Mouse (Mus musculus) liver, embryonic 13.5 days (tissue): ENCODE measurements around the gene Ust. TPM values are rescaled to one million over a fixed set of nuclear protein-coding genes. Genes with fewer than 3 reads are reported as not detected.
A peak's percentile ranks its signal among the peaks of the same experiment; 100 is the strongest.

Source experiments
- ATAC-seq: fragments of 200-750 bp; cut with Nextera tagmentation; 2 replicates; pipeline ENCODE4 v1.8.0; 2017; ENCODE audit warnings: low read depth, mild to moderate bottlenecking, moderate number of reproducible peaks, moderate library complexity
- DNase-seq: peaks from one replicate; pipeline ENCODE4 v3.0.0; 2022
- H3K27ac ChIP-seq: fragments of 300-500 bp; sonication (generic); 2 replicates; pipeline ENCODE4 v1.5.1; 2015; ENCODE audit warnings: moderate library complexity, mild to moderate bottlenecking, inconsistent platforms
- H3K27me3 ChIP-seq: fragments of 300-500 bp; sonication (generic); 2 replicates; pipeline ENCODE4 v1.6.1; 2015; ENCODE audit warnings: mild to moderate bottlenecking, inconsistent platforms
- H3K36me3 ChIP-seq: fragments of 300-500 bp; sonication (generic); 2 replicates; pipeline ENCODE4 v1.6.1; 2015; ENCODE audit warnings: mild to moderate bottlenecking, inconsistent platforms
- H3K4me1 ChIP-seq: fragments of 300-500 bp; sonication (generic); replicated peaks from 2 replicates; pipeline ENCODE4 v1.6.1; 2015; ENCODE audit warnings: inconsistent platforms
- H3K4me2 ChIP-seq: fragments of 300-500 bp; sonication (generic); 2 replicates; pipeline ENCODE4 v1.6.1; 2015; ENCODE audit warnings: inconsistent platforms, mild to moderate bottlenecking, moderate library complexity
- H3K4me3 ChIP-seq: fragments of 300-500 bp; sonication (generic); replicated peaks from 2 replicates; pipeline ENCODE4 v1.5.1; 2015; ENCODE audit warnings: mild to moderate bottlenecking, inconsistent platforms
- H3K9ac ChIP-seq: fragments of 300-500 bp; sonication (generic); 2 replicates; pipeline ENCODE4 v1.6.1; 2015; ENCODE audit warnings: mild to moderate bottlenecking, inconsistent platforms
- H3K9me3 ChIP-seq: fragments of 300-500 bp; sonication (generic); replicated peaks from 2 replicates; pipeline ENCODE4 v1.6.1; 2016; ENCODE audit warnings: inconsistent platforms
- WGBS: fragments of 180-500 bp; shearing (Covaris S2); methylation state at CpG from one replicate; pipeline ENCODE4 v1.1.7; 2015; ENCODE audit not compliant: insufficient replicate concordance; 5-methylcytosine and 5-hydroxymethylcytosine counted together
- polyA plus RNA-seq: library from polyadenylated mRNA; unstranded; fragments of >200 nt; fragmentation: Nextera tagmentation; extraction: Ambion mirVana; gene quantifications from 2 replicates; pipeline ENCODE4 v1.2.1, GENCODE M21; 2015

The Ust gene
- polyA plus RNA-seq, 1 experiment from 2014 or later, result 0.51 TPM

GRCm38 (mm10) chr10:8213266-8213905 lies 305.2 kb downstream of the Ust start:
- ATAC-seq (no peak), DNase-seq (no peak)
- no peaks in the 10 kb centered on the region for H3K27me3 ChIP-seq
- WGBS, result 57% methylated on average over 10 of the region's 10 CpGs
- no peak overlapping the region for H3K27ac ChIP-seq
- H3K9me3 ChIP-seq, result no peaks in the 10 kb centered on the region
- peak overlapping the region; percentile 22; the same call in 1 of the 2 replicates for H3K4me2 ChIP-seq
- no peak overlapping the region for H3K9ac ChIP-seq
- no peak overlapping the region for H3K4me3 ChIP-seq
- H3K4me1 ChIP-seq, result peaks cover 8% of the 10 kb centered on the region
- H3K36me3 ChIP-seq, result no peaks in the 10 kb centered on the region

GRCm38 (mm10) chr10:8212611-8213226 lies 305.9 kb downstream of the Ust start:
- WGBS, result 73% methylated on average over 11 of the region's 11 CpGs
- H3K27ac ChIP-seq, result no peak overlapping the region
- peaks cover 8% of the 10 kb centered on the region for H3K4me1 ChIP-seq
- no peaks in the 10 kb centered on the region for H3K9me3 ChIP-seq
- no peak overlapping the region for H3K9ac ChIP-seq
- no peak overlapping the region for H3K4me3 ChIP-seq
- no peak overlapping the region for H3K4me2 ChIP-seq
- no peak for ATAC-seq
- no peak for DNase-seq
- no peaks in the 10 kb centered on the region for H3K27me3 ChIP-seq
- no peaks in the 10 kb centered on the region for H3K36me3 ChIP-seq

- Histone ChIP-seq H3K27me3 (no peaks in the 10 kb centered on the region), H3K4me1 (peaks cover 8% of the 10 kb centered on the region), H3K4me3 (no peak overlapping the region), H3K4me2 (no peak overlapping the region), H3K27ac (no peak overlapping the region), H3K9ac (no peak overlapping the region), H3K36me3 (no peaks in the 10 kb centered on the region), H3K9me3 (no peaks in the 10 kb centered on the region)
- 78% methylated on average over 5 of the region's 5 CpGs for WGBS
- ATAC-seq (no peak), DNase-seq (no peak)
Observed at GRCm38 (mm10) chr10:8211694-8212093, 306.9 kb downstream of the Ust start.

GRCm38 (mm10) chr10:8210366-8210765 lies 308.3 kb downstream of the Ust start:
- no peak overlapping the region for H3K4me3 ChIP-seq
- no peak overlapping the region for H3K9ac ChIP-seq

GRCm38 (mm10) chr10:8207358-8207757 lies 311.3 kb downstream of the Ust start:
- Histone ChIP-seq H3K9me3 (no peaks in the 10 kb centered on the region), H3K4me2 (no peak overlapping the region), H3K4me1 (no peaks in the 10 kb centered on the region), H3K27ac (no peak overlapping the region), H3K9ac (no peak overlapping the region), H3K36me3 (no peaks in the 10 kb centered on the region), H3K27me3 (no peaks in the 10 kb centered on the region), H3K4me3 (no peak overlapping the region)
- no peak for DNase-seq
- 81% methylated on average over 19 of the region's 19 CpGs for WGBS
- ATAC-seq, result no peak

More at GRCm38 (mm10) chr10:8210366-8210765, 308.3 kb downstream of the Ust start:
- H3K4me2 ChIP-seq, result no peak overlapping the region
- no peaks in the 10 kb centered on the region for H3K36me3 ChIP-seq
- 86% methylated on average over 3 of the region's 3 CpGs for WGBS
- DNase-seq, result no peak
- H3K9me3 ChIP-seq, result no peaks in the 10 kb centered on the region
- no peak overlapping the region for H3K27ac ChIP-seq
- peaks cover 8% of the 10 kb centered on the region for H3K4me1 ChIP-seq
- no peak for ATAC-seq
- no peaks in the 10 kb centered on the region for H3K27me3 ChIP-seq

- H3K27ac ChIP-seq, result no peak overlapping the region
- H3K4me3 ChIP-seq, result no peak overlapping the region
- 69% methylated on average over 4 of the region's 4 CpGs for WGBS
- no peaks in the 10 kb centered on the region for H3K27me3 ChIP-seq
- no peak overlapping the region for H3K9ac ChIP-seq
- ATAC-seq, result no peak
- DNase-seq, result no peak
- no peaks in the 10 kb centered on the region for H3K4me1 ChIP-seq
- H3K36me3 ChIP-seq, result no peaks in the 10 kb centered on the region
- no peaks in the 10 kb centered on the region for H3K9me3 ChIP-seq
- H3K4me2 ChIP-seq, result no peak overlapping the region
Observed at GRCm38 (mm10) chr10:8203681-8204080, 314.9 kb downstream of the Ust start.

GRCm38 (mm10) chr10:8199816-8200215 lies 318.8 kb downstream of the Ust start:
- Histone ChIP-seq H3K36me3 (no peaks in the 10 kb centered on the region), H3K4me3 (no peak overlapping the region), H3K4me2 (no peak overlapping the region), H3K9me3 (no peaks in the 10 kb centered on the region), H3K27ac (no peak overlapping the region), H3K27me3 (no peaks in the 10 kb centered on the region), H3K4me1 (peaks cover 7% of the 10 kb centered on the region), H3K9ac (no peak overlapping the region)
- ATAC-seq (no peak), DNase-seq (no peak)
- WGBS, result 72% methylated on average over 8 of the region's 8 CpGs

GRCm38 (mm10) chr10:8199026-8199756 lies 319.4 kb downstream of the Ust start:
- Histone ChIP-seq H3K36me3 (no peaks in the 10 kb centered on the region), H3K9me3 (no peaks in the 10 kb centered on the region), H3K27ac (no peak overlapping the region), H3K4me3 (no peak overlapping the region), H3K9ac (no peak overlapping the region), H3K4me2 (no peak overlapping the region), H3K27me3 (no peaks in the 10 kb centered on the region), H3K4me1 (peaks cover 7% of the 10 kb centered on the region)
- WGBS, result 78% methylated on average over 9 of the region's 9 CpGs
- ATAC-seq (no peak), DNase-seq (no peak)

- no peak for DNase-seq
- Histone ChIP-seq H3K27me3 (no peaks in the 10 kb centered on the region), H3K9ac (no peak overlapping the region), H3K4me2 (no peak overlapping the region), H3K4me1 (peaks cover 7% of the 10 kb centered on the region), H3K27ac (no peak overlapping the region), H3K4me3 (no peak overlapping the region), H3K36me3 (no peaks in the 10 kb centered on the region), H3K9me3 (no peaks in the 10 kb centered on the region)
- WGBS, result 21% methylated on average over 2 of the region's 2 CpGs
- ATAC-seq, result no peak
Observed at GRCm38 (mm10) chr10:8197661-8198060, 321.0 kb downstream of the Ust start.

- H3K4me1 ChIP-seq, result peaks cover 7% of the 10 kb centered on the region
- ATAC-seq (no peak), DNase-seq (peak; percentile 8)
- no peak overlapping the region for H3K4me3 ChIP-seq
- no peak overlapping the region for H3K9ac ChIP-seq
- no peak overlapping the region for H3K4me2 ChIP-seq
- H3K9me3 ChIP-seq, result no peaks in the 10 kb centered on the region
- 11% methylated on average over 2 of the region's 2 CpGs for WGBS
- H3K27ac ChIP-seq, result no peak overlapping the region
- no peaks in the 10 kb centered on the region for H3K27me3 ChIP-seq
- H3K36me3 ChIP-seq, result no peaks in the 10 kb centered on the region
Observed at GRCm38 (mm10) chr10:8196300-8196699, 322.3 kb downstream of the Ust start.

GRCm38 (mm10) chr10:8195730-8196129 lies 322.9 kb downstream of the Ust start:
- Histone ChIP-seq H3K27ac (no peak overlapping the region; the same call in 1 of the 2 replicates), H3K4me3 (no peak overlapping the region), H3K4me2 (no peak overlapping the region), H3K27me3 (no peaks in the 10 kb centered on the region), H3K4me1 (peaks cover 7% of the 10 kb centered on the region), H3K9me3 (no peaks in the 10 kb centered on the region), H3K9ac (no peak overlapping the region), H3K36me3 (no peaks in the 10 kb centered on the region)
- DNase-seq, result no peak
- 33% methylated on average over 6 of the region's 6 CpGs for WGBS
- no peak for ATAC-seq
